Comparison of ENCODE assay signal across 9 mouse cellular contexts in genomic region chr15:78903243-78903642, GRCm38 (mm10). TPM values are rescaled to one million over a fixed set of nuclear protein-coding genes. Genes with fewer than 3 reads are reported as not detected.
A peak's percentile ranks its signal among the peaks of the same experiment; 100 is the strongest.
DNase-seq lines count a peak whose midpoint lies in the region; ATAC-seq and TF ChIP-seq lines count a peak whose summit lies in the region.
"Had no signal": no experiment of that assay in that cellular context is flagged by ENCODE, and none has a peak within 500 bp of the region (broad histone marks: within the 10 kb centered on the region; RNA-seq: fewer than 3 reads in every experiment).

No protein-coding gene starts in this region.

- peaks cover 30% of the 10 kb centered on the region for H3K4me1 ChIP-seq in intestine, embryonic 15.5 days (replicated peaks)
- peaks cover 44% of the 10 kb centered on the region for H3K4me1 ChIP-seq in limb, embryonic 15.5 days
- H3K4me1 ChIP-seq in midbrain, embryonic 16.5 days (ENCODE audit: control insufficient read depth, insufficient read depth, low read length), result peaks cover 13% of the 10 kb centered on the region

- peak overlapping the region; percentile 21; the same call in 1 of the 2 replicates for H3K4me3 ChIP-seq in left cerebral cortex, adult 2 months
- no peak overlapping the region for H3K4me3 ChIP-seq in gastrocnemius, adult 2 months
- H3K4me3 ChIP-seq in intestine, embryonic 15.5 days (replicated peaks), result no peak overlapping the region
- H3K4me3 ChIP-seq in limb, embryonic 15.5 days, result no peak overlapping the region
- H3K4me3 ChIP-seq in midbrain, embryonic 16.5 days (ENCODE audit: low read depth, low read length), result no peak overlapping the region

- peak overlapping the region; percentile 46 for H3K9ac ChIP-seq in intestine, embryonic 15.5 days
- H3K9ac ChIP-seq in limb, embryonic 15.5 days, result no peak overlapping the region
- H3K9ac ChIP-seq in midbrain, embryonic 16.5 days (ENCODE audit: low read depth, low read length), result no peak overlapping the region

- H3K27ac ChIP-seq in left cerebral cortex, adult 2 months, result no peak overlapping the region
- H3K27ac ChIP-seq in gastrocnemius, adult 2 months, result peak overlapping the region; percentile 71
- H3K27ac ChIP-seq in intestine, embryonic 15.5 days, result no peak overlapping the region
- 0 out of 2 replicates have a peak overlapping the region, but pooled peaks have one; percentile 47 for H3K27ac ChIP-seq in limb, embryonic 15.5 days
- H3K27ac ChIP-seq in midbrain, embryonic 16.5 days (ENCODE audit: low read length), result no peak overlapping the region

- H3K27me3 ChIP-seq in intestine, embryonic 15.5 days (replicated peaks), result no peaks in the 10 kb centered on the region
- no peaks in the 10 kb centered on the region for H3K27me3 ChIP-seq in limb, embryonic 15.5 days
- peaks cover 10% of the 10 kb centered on the region; the same call in 1 of the 2 replicates for H3K27me3 ChIP-seq in midbrain, embryonic 16.5 days (ENCODE audit: control insufficient read depth, insufficient read depth, low read depth, low read length)

- DNase-seq in left cerebral cortex, adult 2 months (ENCODE audit: extremely low spot score in 1 of 2, low spot score in 2 of 2), result peak; percentile 78 to 87
- DNase-seq in left cerebral cortex, adult 11 months (ENCODE audit: low spot score), result no peak
- peak; percentile 85 to 92 for DNase-seq in cerebellum, postnatal 25 days
- DNase-seq in gastrocnemius, adult 2 months, result peak; percentile 81
- DNase-seq in spleen, postnatal 4 days (ENCODE audit: low spot score in 2 of 2), result peak; percentile 84 to 97

- H3K9me3 ChIP-seq in intestine, embryonic 15.5 days, result no peaks in the 10 kb centered on the region
- no peaks in the 10 kb centered on the region for H3K9me3 ChIP-seq in limb, embryonic 15.5 days
- no peaks in the 10 kb centered on the region for H3K9me3 ChIP-seq in midbrain, embryonic 16.5 days (replicated peaks; ENCODE audit: control insufficient read depth, low read length, poor library complexity, severe bottlenecking)

- peaks cover 17% of the 10 kb centered on the region for H3K36me3 ChIP-seq in intestine, embryonic 15.5 days
- peaks cover 61% of the 10 kb centered on the region for H3K36me3 ChIP-seq in limb, embryonic 15.5 days
- H3K36me3 ChIP-seq in midbrain, embryonic 16.5 days (ENCODE audit: control insufficient read depth, insufficient read depth, low read length), result no peaks in the 10 kb centered on the region

- intact Hi-C loops in left cerebral cortex, adult 2 months (cut with DNase I), result no loop called here
- intact Hi-C loops in gastrocnemius, adult 2 months (cut with DNase I), result loop anchor here (5.0 kb wide), 1 partner anchor 39 kb away; no protein-coding TSS in a partner anchor

- 3% methylated on average over 2 of the region's 2 CpGs for WGBS in intestine, embryonic 15.5 days
- 11% methylated on average over 2 of the region's 2 CpGs for WGBS in limb, embryonic 15.5 days
- 11% methylated on average over 2 of the region's 2 CpGs for WGBS in midbrain, embryonic 16.5 days

- peak overlapping the region; percentile 38; the same call in 1 of the 2 replicates for H3K4me2 ChIP-seq in intestine, embryonic 15.5 days (replicated peaks)
- H3K4me2 ChIP-seq in limb, embryonic 15.5 days, result 0 out of 2 replicates have a peak overlapping the region, but pooled peaks have one; percentile 2
- no peak overlapping the region for H3K4me2 ChIP-seq in midbrain, embryonic 16.5 days (ENCODE audit: low read length)

- ATAC-seq in intestine, embryonic 15.5 days, result peak; percentile 29
- ATAC-seq in limb, embryonic 15.5 days (ENCODE audit: insufficient number of reproducible peaks, low FRiP score, low TSS enrichment, low read depth), result no peak
- 0 out of 2 replicates have a peak, but pooled peaks have one; percentile 19 for ATAC-seq in midbrain, embryonic 16.5 days

- peak; percentile 95 for TF ChIP-seq CTCF in left cerebral cortex, adult 2 months (IDR thresholded peaks at IDR 0.05)
- peak; percentile 89 for TF ChIP-seq CTCF in gastrocnemius, adult 2 months (IDR thresholded peaks at IDR 0.05)

RNA-seq across cellular contexts. Expression of gene Sh3bp1, which starts 3.7 kb away (rescaled TPM):
- total RNA-seq in left cerebral cortex, adult 2 months (2021), result 10 to 100 TPM; 35.0 to 37.7 TPM
- 1 to 10 TPM; 1.4 to 2.0 TPM for total RNA-seq in gastrocnemius, adult 2 months (2021)
- polyA plus RNA-seq in intestine, embryonic 15.5 days (2015; fragmentation: Nextera tagmentation; extraction: Ambion mirVana), result 21.6 and 26.8 TPM in 2 replicates
- polyA plus RNA-seq in limb, embryonic 15.5 days (2015; fragmentation: Nextera tagmentation; extraction: Ambion mirVana), result 55.2 and 61.1 TPM in 2 replicates
- 2.2 and 2.7 TPM in 2 replicates for polyA plus RNA-seq in midbrain, embryonic 16.5 days (2015; fragmentation: Nextera tagmentation; extraction: Ambion mirVana)

RNA-seq across cellular contexts. Expression of gene Gm49510, which starts 3.8 kb away (rescaled TPM):
- total RNA-seq in left cerebral cortex, adult 2 months (2021), result not detected
- total RNA-seq in gastrocnemius, adult 2 months (2021), result under 1 TPM in 1 of 2 experiments, not detected in 1; 0.13 TPM
- 0.23 and 0.42 TPM in 2 replicates for polyA plus RNA-seq in intestine, embryonic 15.5 days (2015; fragmentation: Nextera tagmentation; extraction: Ambion mirVana)
- polyA plus RNA-seq in limb, embryonic 15.5 days (2015; fragmentation: Nextera tagmentation; extraction: Ambion mirVana), result 0.50 and 0.65 TPM in 2 replicates
- polyA plus RNA-seq in midbrain, embryonic 16.5 days (2015; fragmentation: Nextera tagmentation; extraction: Ambion mirVana), result not detected in 2 replicates
- total RNA-seq: adrenal gland, postnatal 4 days had no signal

RNA-seq across cellular contexts. Expression of gene Pdxp, which starts 10.5 kb away (rescaled TPM):
- total RNA-seq in left cerebral cortex, adult 2 months (2021), result 100 to 1,000 TPM; 165 to 171 TPM
- total RNA-seq in gastrocnemius, adult 2 months (2021), result 1 to 10 TPM; 1.1 to 1.4 TPM
- polyA plus RNA-seq in intestine, embryonic 15.5 days (2015; fragmentation: Nextera tagmentation; extraction: Ambion mirVana), result 11.0 TPM in 2 replicates
- 13.0 and 15.0 TPM in 2 replicates for polyA plus RNA-seq in limb, embryonic 15.5 days (2015; fragmentation: Nextera tagmentation; extraction: Ambion mirVana)
- polyA plus RNA-seq in midbrain, embryonic 16.5 days (2015; fragmentation: Nextera tagmentation; extraction: Ambion mirVana), result 107 and 126 TPM in 2 replicates

RNA-seq across cellular contexts. Expression of gene Lgals1, which starts 23.3 kb away (rescaled TPM):
- 10 to 100 TPM; 19.8 to 20.4 TPM for total RNA-seq in left cerebral cortex, adult 2 months (2021)
- total RNA-seq in gastrocnemius, adult 2 months (2021), result 100 to 1,000 TPM; 197 to 272 TPM
- polyA plus RNA-seq in intestine, embryonic 15.5 days (2015; fragmentation: Nextera tagmentation; extraction: Ambion mirVana), result 996 and 1,059 TPM in 2 replicates
- 2,795 and 2,816 TPM in 2 replicates for polyA plus RNA-seq in limb, embryonic 15.5 days (2015; fragmentation: Nextera tagmentation; extraction: Ambion mirVana)
- 51.7 and 53.2 TPM in 2 replicates for polyA plus RNA-seq in midbrain, embryonic 16.5 days (2015; fragmentation: Nextera tagmentation; extraction: Ambion mirVana)

RNA-seq across cellular contexts. Expression of gene Gga1, which starts 26.3 kb away (rescaled TPM):
- 10 to 100 TPM; 64.8 to 68.2 TPM for total RNA-seq in left cerebral cortex, adult 2 months (2021)
- total RNA-seq in gastrocnemius, adult 2 months (2021), result 10 to 100 TPM; 43.1 to 45.7 TPM
- polyA plus RNA-seq in intestine, embryonic 15.5 days (2015; fragmentation: Nextera tagmentation; extraction: Ambion mirVana), result 47.6 and 51.7 TPM in 2 replicates
- polyA plus RNA-seq in limb, embryonic 15.5 days (2015; fragmentation: Nextera tagmentation; extraction: Ambion mirVana), result 53.2 and 54.4 TPM in 2 replicates
- 46.0 and 46.5 TPM in 2 replicates for polyA plus RNA-seq in midbrain, embryonic 16.5 days (2015; fragmentation: Nextera tagmentation; extraction: Ambion mirVana)

Comparison
In these comparisons a context has a peak if more than half of its experiments do, and no peak if none do; other contexts are left out.
1. H3K27ac ChIP-seq: peak in gastrocnemius, adult 2 months (single experiment) and limb, embryonic 15.5 days (single experiment); none in left cerebral cortex, adult 2 months (single experiment), intestine, embryonic 15.5 days (single experiment) and midbrain, embryonic 16.5 days (single experiment).